ENCODE assay signal across 38 mouse cellular contexts in genomic region chr6:149092406-149092805, GRCm38 (mm10). TPM values are rescaled to one million over a fixed set of nuclear protein-coding genes. Genes with fewer than 3 reads are reported as not detected.
"Had no signal": no experiment of that assay in that cellular context is flagged by ENCODE, and none has a peak within 500 bp of the region (broad histone marks: within the 10 kb centered on the region; RNA-seq: fewer than 3 reads in every experiment).

No protein-coding gene starts in this region.

- DNase-seq: gastrocnemius, adult 2 months; gastrocnemius, postnatal 10 days; gastrocnemius, postnatal 25 days; heart, adult 18-20 months; heart, postnatal 10 days; heart, postnatal 4 days; kidney, adult 18-20 months; kidney, adult 8-10 months; kidney, postnatal 10 days; kidney, postnatal 25 days; kidney, postnatal 4 days; left cerebral cortex, postnatal 4 days had no signal

- H3K9me3 ChIP-seq: heart, embryonic 12.5 days; hindbrain, embryonic 10.5 days; hindbrain, embryonic 12.5 days; intestine, embryonic 15.5 days; limb, embryonic 13.5 days; limb, embryonic 15.5 days had no signal

- H3K36me3 ChIP-seq: heart, embryonic 12.5 days; hindbrain, embryonic 10.5 days; hindbrain, embryonic 12.5 days; intestine, embryonic 15.5 days; limb, embryonic 13.5 days; limb, embryonic 15.5 days had no signal

- H3K4me1 ChIP-seq: hindbrain, embryonic 10.5 days; hindbrain, embryonic 12.5 days; intestine, embryonic 15.5 days; limb, embryonic 13.5 days; limb, embryonic 15.5 days had no signal

- H3K27ac ChIP-seq: hindbrain, embryonic 10.5 days; hindbrain, embryonic 12.5 days; hindbrain, embryonic 14.5 days; intestine, embryonic 15.5 days; layer of hippocampus, adult 2 months; limb, embryonic 13.5 days; limb, embryonic 15.5 days had no signal

- H3K9ac ChIP-seq: heart, embryonic 12.5 days; hindbrain, embryonic 12.5 days; hindbrain, embryonic 14.5 days; intestine, embryonic 15.5 days; limb, embryonic 13.5 days; limb, embryonic 15.5 days had no signal

- H3K4me2 ChIP-seq: heart, embryonic 12.5 days; hindbrain, embryonic 12.5 days; hindbrain, embryonic 14.5 days; intestine, embryonic 15.5 days; limb, embryonic 13.5 days; limb, embryonic 15.5 days had no signal

- H3K4me3 ChIP-seq: gastrocnemius, adult 2 months; heart, embryonic 12.5 days; hindbrain, embryonic 10.5 days; hindbrain, embryonic 12.5 days; intestine, embryonic 15.5 days; layer of hippocampus, adult 2 months; limb, embryonic 13.5 days; limb, embryonic 15.5 days had no signal

- H3K27me3 ChIP-seq: heart, embryonic 12.5 days; hindbrain, embryonic 12.5 days; intestine, embryonic 15.5 days; limb, embryonic 13.5 days; limb, embryonic 15.5 days had no signal

RNA-seq across cellular contexts. Expression of gene Gm10203, which starts 37.6 kb away (rescaled TPM):
- total RNA-seq: gastrocnemius, adult 2 months; gastrocnemius, postnatal 10 days; gastrocnemius, postnatal 25 days; gastrocnemius, postnatal 4 days; granulocyte monocyte progenitor cell, adult 5-6 weeks; heart, adult 18-20 months; heart, postnatal 10 days; heart, postnatal 25 days; heart, postnatal 4 days; layer of hippocampus, adult 2 months; layer of hippocampus, postnatal 10 days; layer of hippocampus, postnatal 25 days; left cerebral cortex, adult 18-20 months; left cerebral cortex, adult 8-10 months; left cerebral cortex, postnatal 10 days; left cerebral cortex, postnatal 25 days; left cerebral cortex, postnatal 4 days; liver, adult 2 months had no signal
- polyA plus RNA-seq: heart, embryonic 12.5 days; heart, embryonic 14.5 days; heart, embryonic 16.5 days; hindbrain, embryonic 10.5 days; hindbrain, embryonic 12.5 days; hindbrain, embryonic 14.5 days; hindbrain, embryonic 16.5 days; inflammation-experienced regulatory T-cells, adult 6 months; intestine, embryonic 15.5 days; intestine, postnatal 0 days; kidney, embryonic 14.5 days; kidney, embryonic 16.5 days; limb, embryonic 11.5 days; limb, embryonic 13.5 days; limb, embryonic 15.5 days; liver, adult 2 months had no signal
